Mouse (Mus musculus): Measurements from ENCODE around the gene Olfr1432.
"Not testable (repeated sequence)": the region's sequence is repeated elsewhere in the genome, so short reads cannot be mapped to it uniquely, and the experiment has no call there.

Olfr1432 gene

DNA sequence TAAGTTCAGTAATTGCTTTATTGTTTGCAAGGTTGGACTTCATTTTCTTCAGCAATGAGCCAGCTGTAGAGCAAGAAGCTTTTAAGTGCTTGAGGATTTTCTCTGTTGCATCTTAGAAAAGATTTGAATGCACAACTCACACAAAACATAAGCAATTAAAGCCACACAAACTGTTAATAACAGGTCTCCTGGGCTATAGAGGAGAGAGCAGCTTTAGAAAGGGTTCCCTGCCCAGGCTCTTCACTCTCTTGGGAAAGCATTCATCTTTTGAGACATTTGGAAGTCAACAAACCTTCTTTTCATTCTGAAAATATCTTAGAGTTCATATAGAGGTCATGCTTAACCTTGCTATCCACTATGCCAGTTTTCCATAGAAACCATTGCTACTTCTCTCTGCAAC is at the start of gene Olfr1432:
Gene Olfr1432 (minus strand): TSS at position 101 of the 400 bp plus-strand sequence.
- DNase-seq (ENCODE audit: low spot score in 2 of 2), result not testable (repeated sequence)

DNA sequence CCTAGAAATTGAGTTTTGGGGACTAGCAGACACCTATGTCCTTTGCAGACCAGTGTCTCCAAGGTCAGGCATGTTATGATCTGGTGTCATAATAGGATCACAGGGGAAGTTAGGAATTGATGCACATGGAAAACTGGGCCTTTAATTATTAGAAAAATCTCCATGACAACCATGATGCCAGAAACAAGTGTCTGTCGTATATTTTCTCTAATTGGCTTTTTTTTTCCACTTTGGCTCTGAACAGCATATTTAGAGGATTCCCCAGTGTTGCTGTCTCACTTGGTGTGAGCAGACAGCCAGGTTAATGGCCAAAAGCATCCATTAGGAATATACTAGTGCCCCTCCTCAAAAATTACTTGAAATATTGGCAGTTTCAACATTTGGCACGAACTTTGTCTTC is 47.2 kb upstream of the Olfr1432 start, which contains the start of gene Olfr1434:
Gene Olfr1434 (plus strand): TSS at position 301 of the 400 bp plus-strand sequence.
- no peak for DNase-seq (ENCODE audit: low spot score in 2 of 2)

DNA sequence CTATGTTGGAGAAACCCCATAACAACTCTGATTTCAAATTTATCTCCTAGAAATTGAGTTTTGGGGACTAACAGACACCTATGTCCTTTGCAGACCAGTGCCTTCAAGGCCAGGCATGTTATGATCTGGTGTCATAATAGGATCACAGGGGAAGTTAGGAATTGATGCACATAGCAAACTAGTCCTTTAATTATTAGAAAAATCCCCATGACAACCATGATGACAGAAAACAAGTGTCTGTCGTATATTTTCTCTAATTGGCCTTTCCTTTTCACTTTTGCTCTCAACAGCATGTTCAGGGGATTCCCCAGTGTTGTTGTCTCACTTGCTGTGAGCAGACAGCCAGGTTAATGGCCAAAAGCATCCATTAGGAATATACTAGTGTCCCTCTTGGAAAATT is 28.3 kb upstream of the Olfr1432 start, which contains the start of gene Olfr235:
Gene Olfr235 (plus strand): TSS at position 301 of the 400 bp plus-strand sequence.
- no peak for DNase-seq (ENCODE audit: low spot score in 2 of 2)

DNA sequence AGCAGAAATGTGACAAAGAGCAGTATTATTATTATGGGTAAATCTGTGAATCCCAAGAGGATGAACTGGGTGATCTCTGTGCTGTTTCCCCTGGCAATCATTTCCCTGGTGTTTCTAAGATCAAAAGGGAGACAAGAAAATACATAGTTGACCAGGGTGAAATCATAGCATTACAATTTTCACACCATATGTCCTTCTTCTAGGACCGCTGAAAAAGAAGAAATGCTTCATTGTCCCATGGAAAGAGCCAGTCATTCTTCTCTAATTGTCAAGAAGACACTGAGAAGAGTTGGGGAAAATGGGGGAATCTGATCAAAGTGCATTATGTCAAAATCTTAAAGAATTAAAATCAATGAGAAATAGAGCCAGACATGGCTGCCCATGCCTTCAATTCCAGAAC is 9.2 kb upstream of the Olfr1432 start, which contains the start of gene Olfr262:
Gene Olfr262 (minus strand): TSS at position 101 of the 400 bp plus-strand sequence.
- DNase-seq (ENCODE audit: low spot score in 2 of 2), result no peak

DNA sequence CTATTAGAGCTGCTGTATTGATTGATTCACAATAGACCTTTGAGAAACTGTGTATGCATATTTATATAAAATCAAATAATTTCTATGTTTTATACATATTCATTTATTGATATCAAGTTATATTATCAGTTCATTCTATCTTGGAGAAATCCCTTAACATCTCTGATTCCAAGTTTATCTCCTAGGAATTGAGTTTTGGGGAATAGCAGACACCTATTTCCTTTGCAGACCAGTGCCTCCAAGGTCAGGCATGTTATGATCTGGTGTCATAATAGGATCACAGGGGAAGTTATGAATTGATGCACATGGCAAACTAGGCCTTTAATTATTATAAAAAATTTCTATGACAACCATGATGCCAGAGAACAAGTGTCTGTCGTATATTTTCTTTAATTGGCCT is 32.1 kb downstream of the Olfr1432 start, which contains the start of gene Olfr1431:
Gene Olfr1431 (plus strand): TSS at position 301 of the 400 bp plus-strand sequence.
- no peak for DNase-seq (ENCODE audit: low spot score in 2 of 2)

DNA sequence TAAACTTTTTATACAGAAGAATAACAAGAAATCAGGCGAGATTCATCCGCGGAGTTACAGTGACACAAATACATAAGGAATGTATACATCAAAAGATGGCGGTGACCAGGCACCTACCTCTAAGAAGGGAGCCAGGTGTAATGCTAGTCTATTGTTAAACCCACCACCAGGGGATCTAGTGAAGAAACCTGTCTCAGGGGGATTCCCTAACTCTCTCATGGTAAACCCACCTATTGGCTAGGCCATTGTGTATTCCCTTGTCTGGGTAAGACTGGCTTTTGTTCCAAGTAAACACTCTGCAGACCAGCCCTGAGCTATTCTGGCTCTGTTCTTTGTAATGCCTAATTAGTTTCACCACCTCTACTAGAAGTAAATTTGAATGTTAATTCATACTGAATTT is 33.3 kb downstream of the Olfr1432 start:
- not testable (repeated sequence) for DNase-seq (ENCODE audit: low spot score in 2 of 2)
